8 mouse cellular contexts compared by ENCODE assay signal in the genomic region with DNA sequence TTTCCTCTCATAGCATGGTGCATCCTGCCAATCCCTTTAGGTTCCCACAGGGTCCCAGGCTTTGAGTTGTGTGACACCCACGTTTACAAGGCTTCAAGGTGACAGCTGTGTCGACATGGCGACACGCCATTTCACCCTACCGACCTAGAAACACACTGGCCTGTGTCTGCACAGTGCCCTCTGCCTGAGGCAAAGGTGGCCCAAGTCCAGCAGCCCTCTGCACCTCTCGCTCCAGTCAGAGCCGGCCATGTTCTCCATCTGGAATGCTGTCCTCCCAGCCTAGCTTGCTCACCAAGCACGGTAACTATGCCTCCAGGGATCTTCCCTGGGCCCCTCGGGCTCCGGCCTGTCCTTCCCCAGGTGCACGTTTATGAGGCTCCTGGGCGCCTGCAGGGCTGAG. TPM values are rescaled to one million over a fixed set of nuclear protein-coding genes. Genes with fewer than 3 reads are reported as not detected.
DNase-seq lines count a peak whose midpoint lies in the region; ATAC-seq and TF ChIP-seq lines count a peak whose summit lies in the region.

No protein-coding gene starts in this region.

- peak overlapping the region; percentile 62 for H3K4me3 ChIP-seq in forebrain, embryonic 10.5 days
- no peak overlapping the region for H3K4me3 ChIP-seq in forebrain, embryonic 16.5 days (replicated peaks; ENCODE audit: low read length)
- peak overlapping the region; percentile 30 for H3K4me3 ChIP-seq in ES-Bruce4 (ENCODE audit: low read depth, low read length)
- peak overlapping the region; percentile 37; the same call in 1 of the 2 replicates for H3K4me3 ChIP-seq in forebrain, postnatal 0 days (ENCODE audit: low read depth, low read length)
- H3K4me3 ChIP-seq in limb, embryonic 14.5 days (replicated peaks; ENCODE audit: low read length) = peak overlapping the region; percentile 51

- no peak for TF ChIP-seq EP300 in ES-Bruce4 (IDR thresholded peaks at IDR 0.05; ENCODE audit: insufficient read depth, low read depth, low read length)

- 80% methylated on average over 12 of the region's 12 CpGs for WGBS in forebrain, embryonic 10.5 days
- 85% methylated on average over 12 of the region's 12 CpGs for WGBS in forebrain, embryonic 16.5 days
- 81% methylated on average over 12 of the region's 12 CpGs for WGBS in forebrain, postnatal 0 days
- 59% methylated on average over 12 of the region's 12 CpGs for WGBS in limb, embryonic 14.5 days

- ATAC-seq in forebrain, embryonic 16.5 days = no peak
- no peak for ATAC-seq in forebrain, postnatal 0 days
- no peak for ATAC-seq in limb, embryonic 14.5 days (ENCODE audit: low FRiP score, low read depth)

- DNase-seq in forebrain, embryonic 10.5 days (ENCODE audit: extremely low spot score, low spot score) = no peak
- DNase-seq in forebrain, postnatal 0 days = no peak
- DNase-seq in limb, embryonic 14.5 days (ENCODE audit: low spot score) = no peak
- no peak for DNase-seq in natural killer cell, adult 2 months (ENCODE audit: low spot score in 2 of 2)
- no peak for DNase-seq in left cerebral cortex, adult 11 months (ENCODE audit: low spot score)
- DNase-seq in layer of hippocampus, adult 18-20 months (ENCODE audit: low spot score in 2 of 2) = no peak

- peaks cover 2% of the 10 kb centered on the region for H3K9me3 ChIP-seq in forebrain, embryonic 10.5 days
- H3K9me3 ChIP-seq in forebrain, embryonic 16.5 days (ENCODE audit: control insufficient read depth, low read length) = no peaks in the 10 kb centered on the region; the same call in 1 of the 2 replicates
- H3K9me3 ChIP-seq in ES-Bruce4 (replicated peaks; ENCODE audit: control insufficient read depth, insufficient read depth, low read length, poor library complexity, severe bottlenecking) = no peaks in the 10 kb centered on the region
- no peaks in the 10 kb centered on the region for H3K9me3 ChIP-seq in forebrain, postnatal 0 days (ENCODE audit: low read length)
- no peaks in the 10 kb centered on the region for H3K9me3 ChIP-seq in limb, embryonic 14.5 days (ENCODE audit: control insufficient read depth, low read length)

- no peaks in the 10 kb centered on the region for H3K27me3 ChIP-seq in forebrain, embryonic 10.5 days (ENCODE audit: poor library complexity, severe bottlenecking)
- no peaks in the 10 kb centered on the region for H3K27me3 ChIP-seq in forebrain, embryonic 16.5 days (replicated peaks; ENCODE audit: control insufficient read depth, insufficient read depth, low read length)
- H3K27me3 ChIP-seq in ES-Bruce4 (ENCODE audit: control insufficient read depth, insufficient read depth, low read length, poor library complexity, severe bottlenecking) = no peaks in the 10 kb centered on the region
- H3K27me3 ChIP-seq in forebrain, postnatal 0 days (ENCODE audit: insufficient read depth, low read length) = no peaks in the 10 kb centered on the region
- no peaks in the 10 kb centered on the region for H3K27me3 ChIP-seq in limb, embryonic 14.5 days (ENCODE audit: control insufficient read depth, insufficient read depth, low read length)

- no peak overlapping the region for H3K4me2 ChIP-seq in forebrain, embryonic 16.5 days (ENCODE audit: low read length)
- peak overlapping the region; percentile 54; the same call in 1 of the 2 replicates for H3K4me2 ChIP-seq in forebrain, postnatal 0 days (ENCODE audit: low read depth)
- H3K4me2 ChIP-seq in limb, embryonic 14.5 days (replicated peaks; ENCODE audit: low read depth, low read length, severe bottlenecking) = peak overlapping the region; percentile 64

- no peaks in the 10 kb centered on the region for H3K36me3 ChIP-seq in forebrain, embryonic 10.5 days (replicated peaks)
- no peaks in the 10 kb centered on the region for H3K36me3 ChIP-seq in forebrain, embryonic 16.5 days (ENCODE audit: control insufficient read depth, insufficient read depth)
- H3K36me3 ChIP-seq in ES-Bruce4 (ENCODE audit: control insufficient read depth, insufficient read depth, low read length, poor library complexity, severe bottlenecking) = no peaks in the 10 kb centered on the region
- no peaks in the 10 kb centered on the region for H3K36me3 ChIP-seq in forebrain, postnatal 0 days (ENCODE audit: insufficient read depth)
- no peaks in the 10 kb centered on the region for H3K36me3 ChIP-seq in limb, embryonic 14.5 days (ENCODE audit: control insufficient read depth, insufficient read depth, low read length)

- TF ChIP-seq POLR2A in ES-Bruce4 (IDR thresholded peaks at IDR 0.05; ENCODE audit: insufficient read depth, low read length) = no peak
- TF ChIP-seq POLR2A in limb, embryonic 14.5 days (IDR thresholded peaks at IDR 0.05; ENCODE audit: borderline replicate concordance, extremely low read depth, insufficient read depth, insufficient read length) = no peak

- peak overlapping the region; percentile 92; the same call in 1 of the 2 replicates for H3K27ac ChIP-seq in forebrain, embryonic 10.5 days
- H3K27ac ChIP-seq in forebrain, embryonic 16.5 days (ENCODE audit: low read length) = no peak overlapping the region
- H3K27ac ChIP-seq in ES-Bruce4 (ENCODE audit: insufficient read depth, low read length) = no peak overlapping the region
- H3K27ac ChIP-seq in forebrain, postnatal 0 days (ENCODE audit: low read depth, low read length) = no peak overlapping the region
- no peak overlapping the region for H3K27ac ChIP-seq in limb, embryonic 14.5 days (replicated peaks; ENCODE audit: low read depth, low read length)

- peaks cover 26% of the 10 kb centered on the region for H3K4me1 ChIP-seq in forebrain, embryonic 10.5 days
- peaks cover 3% of the 10 kb centered on the region; the same call in 1 of the 2 replicates for H3K4me1 ChIP-seq in forebrain, embryonic 16.5 days (replicated peaks; ENCODE audit: control insufficient read depth, insufficient read depth, low read length)
- H3K4me1 ChIP-seq in ES-Bruce4 (ENCODE audit: control insufficient read depth, insufficient read depth, low read length) = peaks cover 2% of the 10 kb centered on the region
- H3K4me1 ChIP-seq in forebrain, postnatal 0 days (ENCODE audit: insufficient read depth) = no peaks in the 10 kb centered on the region
- no peaks in the 10 kb centered on the region; the same call in 1 of the 2 replicates for H3K4me1 ChIP-seq in limb, embryonic 14.5 days (ENCODE audit: control insufficient read depth, insufficient read depth, low read length)

- TF ChIP-seq CTCF in ES-Bruce4 (IDR thresholded peaks at IDR 0.05; ENCODE audit: low read depth, low read length) = no peak
- no peak for TF ChIP-seq CTCF in forebrain, postnatal 0 days (IDR thresholded peaks at IDR 0.05; ENCODE audit: low read depth)

- no peak overlapping the region for H3K9ac ChIP-seq in forebrain, embryonic 16.5 days (replicated peaks; ENCODE audit: low read depth, low read length)
- H3K9ac ChIP-seq in ES-Bruce4 (ENCODE audit: low read depth, poor library complexity, severe bottlenecking) = peak overlapping the region; percentile 13
- H3K9ac ChIP-seq in forebrain, postnatal 0 days = no peak overlapping the region
- no peak overlapping the region for H3K9ac ChIP-seq in limb, embryonic 14.5 days (ENCODE audit: low read depth, low read length, severe bottlenecking)

RNA-seq across cellular contexts. Expression of a gene that starts 13.9 kb away (rescaled TPM):
- polyA plus RNA-seq in forebrain, embryonic 10.5 days (2016; fragmentation: Nextera tagmentation; extraction: Ambion mirVana) = 20.4 and 20.8 TPM in 2 replicates
- polyA plus RNA-seq in forebrain, embryonic 16.5 days (2015; fragmentation: Nextera tagmentation; extraction: Ambion mirVana) = 6.1 TPM in 2 replicates
- polyA plus RNA-seq in ES-Bruce4 (2011; ENCODE audit: insufficient read depth, insufficient read length, low read depth, missing spikeins) = 4.3 and 4.9 TPM in 2 replicates
- 7.6 and 8.7 TPM in 2 replicates for total RNA-seq in forebrain, postnatal 0 days (2014; rRNA removed)
- 7.8 and 10.2 TPM in 2 replicates for polyA plus RNA-seq in forebrain, postnatal 0 days (2015; fragmentation: Nextera tagmentation; extraction: Ambion mirVana)
- polyA plus RNA-seq in limb, embryonic 14.5 days (2012; rRNA removed) = 15.6 and 21.6 TPM in 2 replicates
- polyA plus RNA-seq in limb, embryonic 14.5 days (2014; fragmentation: Nextera tagmentation; extraction: Ambion mirVana) = 11.7 and 12.5 TPM in 2 replicates
- total RNA-seq in layer of hippocampus, adult 18-20 months (2021) = 10 to 100 TPM; 11.2 to 12.7 TPM

RNA-seq across cellular contexts. Expression of a gene that starts 46.4 kb away (rescaled TPM):
- polyA plus RNA-seq in forebrain, embryonic 10.5 days (2016; fragmentation: Nextera tagmentation; extraction: Ambion mirVana) = 7.0 and 8.4 TPM in 2 replicates
- 7.6 and 8.3 TPM in 2 replicates for polyA plus RNA-seq in forebrain, embryonic 16.5 days (2015; fragmentation: Nextera tagmentation; extraction: Ambion mirVana)
- 31.8 and 34.4 TPM in 2 replicates for polyA plus RNA-seq in ES-Bruce4 (2011; ENCODE audit: insufficient read depth, insufficient read length, low read depth, missing spikeins)
- total RNA-seq in forebrain, postnatal 0 days (2014; rRNA removed) = 14.0 and 16.2 TPM in 2 replicates
- 3.2 and 4.3 TPM in 2 replicates for polyA plus RNA-seq in forebrain, postnatal 0 days (2015; fragmentation: Nextera tagmentation; extraction: Ambion mirVana)
- polyA plus RNA-seq in limb, embryonic 14.5 days (2012; rRNA removed) = 29.4 and 30.2 TPM in 2 replicates
- polyA plus RNA-seq in limb, embryonic 14.5 days (2014; fragmentation: Nextera tagmentation; extraction: Ambion mirVana) = 17.7 and 20.6 TPM in 2 replicates
- 10 to 100 TPM; 16.9 to 17.2 TPM for total RNA-seq in layer of hippocampus, adult 18-20 months (2021)
